Mouse (Mus musculus): ENCODE data around the gene Rap1gap2.

DNA sequence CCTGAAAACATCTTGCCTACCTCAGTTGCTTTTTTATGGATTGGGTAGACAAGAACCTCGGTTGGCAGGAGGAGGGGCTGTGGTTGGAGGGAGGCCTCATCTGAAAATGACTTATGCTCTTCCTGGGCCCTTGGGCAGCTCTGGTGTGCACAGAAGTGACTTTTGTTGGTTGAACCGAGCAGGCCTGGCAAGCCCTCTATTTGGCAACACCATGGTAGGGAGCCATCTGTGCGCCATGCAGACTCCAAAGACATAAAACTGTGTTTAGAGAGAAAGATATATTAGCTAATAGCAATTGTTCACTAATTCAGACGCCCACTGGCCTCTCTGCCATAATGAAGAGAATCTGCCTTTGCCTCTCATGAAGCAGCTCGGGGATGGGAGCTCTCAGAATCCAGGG is 94.6 kb downstream of the Rap1gap2 start:
- TF ChIP-seq CTCF (IDR thresholded peaks at IDR 0.05; ENCODE audit: extremely low read depth, insufficient read depth, low read length) (no peak), POLR2A (IDR thresholded peaks at IDR 0.05; ENCODE audit: extremely low read depth, insufficient read depth, low read length) (no peak)

Measured in cortical plate, adult 2 months (tissue).